Mouse (Mus musculus) layer of hippocampus, postnatal 36 days (tissue): ENCODE measurements around the gene P2ry6. TPM values are rescaled to one million over a fixed set of nuclear protein-coding genes. Genes with fewer than 3 reads are reported as not detected.

ENCODE experiments used
- DNase-seq, 2 experiments: peaks; one replicate each; pipeline ENCODE4 v3.0.0; 2022
- total RNA-seq, 2 experiments: library from RNA; stranded (reverse); gene quantifications; 2 replicates each; pipeline ENCODE4 v1.2.3; 2021

The P2ry6 gene
- total RNA-seq, 2 experiments from 2014 or later, result 3.2 to 3.5 TPM

- DNase-seq, result no peak
These were observed 59.2 kb downstream of the P2ry6 start for GRCm38 (mm10) chr7:100915204-100915603.

- no peak for DNase-seq
These were observed 62.7 kb downstream of the P2ry6 start for GRCm38 (mm10) chr7:100911791-100912190.

GRCm38 (mm10) chr7:100911246-100911770 is 63.1 kb downstream of the P2ry6 start:
- no peak for DNase-seq

- no peak for DNase-seq
These were observed 65.9 kb downstream of the P2ry6 start for GRCm38 (mm10) chr7:100908567-100908966.

- DNase-seq, result no peak
These were observed 66.4 kb downstream of the P2ry6 start for GRCm38 (mm10) chr7:100908061-100908460.

GRCm38 (mm10) chr7:100907231-100907630 is 67.2 kb downstream of the P2ry6 start:
- peak; percentile 76 to 80 for DNase-seq

- no peak for DNase-seq
These were observed 68.2 kb downstream of the P2ry6 start for GRCm38 (mm10) chr7:100906029-100906789.

GRCm38 (mm10) chr7:100905037-100905436 is 69.4 kb downstream of the P2ry6 start:
- no peak for DNase-seq

- no peak for DNase-seq
These were observed 69.8 kb downstream of the P2ry6 start for GRCm38 (mm10) chr7:100904612-100905011.

- no peak for DNase-seq
These were observed 71.9 kb downstream of the P2ry6 start for GRCm38 (mm10) chr7:100902451-100903137.

- DNase-seq, result no peak
These were observed 76.6 kb downstream of the P2ry6 start for GRCm38 (mm10) chr7:100897828-100898227.

GRCm38 (mm10) chr7:100894833-100895226 is 79.6 kb downstream of the P2ry6 start:
- no peak for DNase-seq

GRCm38 (mm10) chr7:100894057-100894832 is 80.2 kb downstream of the P2ry6 start:
- peak; percentile 59 to 60 for DNase-seq

- peak; percentile 30 to 55 for DNase-seq
These were observed 81.0 kb downstream of the P2ry6 start for GRCm38 (mm10) chr7:100893249-100894056.

Other genes with a start within 250 kb of the P2ry6 start
- 10 to 100 TPM; 11.5 to 11.8 TPM for gene Relt, start 111.2 kb downstream of the P2ry6 start, total RNA-seq
- 100 to 1,000 TPM; 152 to 158 TPM for gene Arhgef17, start 42.5 kb downstream of the P2ry6 start, total RNA-seq
- under 1 TPM; 0.66 to 0.97 TPM for gene P2ry2, start 38.2 kb upstream of the P2ry6 start, total RNA-seq
- 10 to 100 TPM; 39.2 to 40.5 TPM for gene Fchsd2, start 118.2 kb upstream of the P2ry6 start, total RNA-seq